Mouse (Mus musculus): Measurements from ENCODE around the gene Ms4a6b. TPM values are rescaled to one million over a fixed set of nuclear protein-coding genes. Genes with fewer than 3 reads are reported as not detected.
"Not testable (repeated sequence)": the region's sequence is repeated elsewhere in the genome, so short reads cannot be mapped to it uniquely, and the experiment has no call there.

Gene Ms4a6b
- polyA plus RNA-seq, 1 experiment from 2014 or later = 1.6 TPM

DNA sequence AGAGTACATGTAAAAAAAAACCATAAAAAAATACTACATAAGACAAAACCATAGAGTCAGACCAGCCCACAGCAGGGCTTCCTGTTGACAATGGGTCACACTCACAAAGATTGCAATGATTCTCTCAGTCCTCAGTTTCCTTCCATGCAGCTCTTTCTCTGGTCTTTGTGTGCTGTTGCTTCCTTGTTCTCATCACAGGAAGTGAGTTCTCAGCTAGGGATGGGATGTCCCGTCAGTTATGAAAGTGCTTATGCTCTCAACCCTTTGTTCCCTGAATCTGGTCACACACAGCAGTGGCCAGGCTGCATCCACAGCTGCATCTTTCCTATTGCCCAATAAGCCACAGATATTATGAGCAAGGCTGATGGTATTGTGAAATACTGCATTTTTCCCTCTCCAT, 2.9 kb upstream of the Ms4a6b start:
- Histone ChIP-seq H3K4me2 (ENCODE audit: low read depth, severe bottlenecking) (no peak overlapping the region), H3K4me3 (ENCODE audit: low read depth, low read length) (no peak overlapping the region), H3K9me3 (ENCODE audit: control insufficient read depth, low read length) (no peaks in the 10 kb centered on the region), H3K36me3 (ENCODE audit: control insufficient read depth, insufficient read depth, low read length) (no peaks in the 10 kb centered on the region), H3K4me1 (ENCODE audit: control insufficient read depth, insufficient read depth, low read length) (no peaks in the 10 kb centered on the region), H3K9ac (ENCODE audit: low read length) (no peak overlapping the region), H3K27ac (replicated peaks; ENCODE audit: low read depth, low read length) (no peak overlapping the region), H3K27me3 (ENCODE audit: control insufficient read depth, insufficient read depth, low read length) (no peaks in the 10 kb centered on the region)
- no peak for ATAC-seq (ENCODE audit: insufficient number of reproducible peaks, low FRiP score, low TSS enrichment, low read depth)
- WGBS = 92% methylated on average over 1 of the region's 1 CpGs
- no peak for DNase-seq (ENCODE audit: low spot score)

DNA sequence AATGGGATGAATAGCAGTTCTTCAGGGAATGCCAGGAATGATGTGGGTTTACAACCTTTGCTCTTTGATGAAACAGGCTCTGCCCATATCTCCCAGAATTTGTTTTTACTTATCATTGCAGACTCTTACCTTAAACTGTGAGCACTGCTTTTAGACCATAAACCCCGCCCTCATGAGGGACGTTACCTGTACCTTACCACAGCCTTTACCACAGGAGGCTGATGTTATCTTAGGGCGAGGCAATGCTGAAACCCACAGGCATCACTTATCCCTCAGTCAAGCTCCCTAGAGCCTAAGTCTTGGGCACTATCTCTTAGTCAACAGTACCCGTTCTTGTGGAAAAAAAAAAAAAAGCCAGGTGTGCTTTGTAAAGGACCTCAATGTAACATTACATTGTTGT, 533 bp downstream of the Ms4a6b start:
- H3K4me2 ChIP-seq (ENCODE audit: low read depth, severe bottlenecking) = no peak overlapping the region
- H3K4me1 ChIP-seq (ENCODE audit: control insufficient read depth, insufficient read depth, low read length) = no peaks in the 10 kb centered on the region
- H3K9ac ChIP-seq (ENCODE audit: low read length) = no peak overlapping the region
- H3K27me3 ChIP-seq (ENCODE audit: control insufficient read depth, insufficient read depth, low read length) = no peaks in the 10 kb centered on the region
- H3K36me3 ChIP-seq (ENCODE audit: control insufficient read depth, insufficient read depth, low read length) = no peaks in the 10 kb centered on the region
- H3K4me3 ChIP-seq (ENCODE audit: low read depth, low read length) = no peak overlapping the region
- no peaks in the 10 kb centered on the region for H3K9me3 ChIP-seq (ENCODE audit: control insufficient read depth, low read length)
- H3K27ac ChIP-seq (replicated peaks; ENCODE audit: low read depth, low read length) = no peak overlapping the region
- DNase-seq (ENCODE audit: low spot score) (no peak), ATAC-seq (ENCODE audit: insufficient number of reproducible peaks, low FRiP score, low TSS enrichment, low read depth) (no peak)
- 78% methylated on average over 4 of the region's 4 CpGs for WGBS

DNA sequence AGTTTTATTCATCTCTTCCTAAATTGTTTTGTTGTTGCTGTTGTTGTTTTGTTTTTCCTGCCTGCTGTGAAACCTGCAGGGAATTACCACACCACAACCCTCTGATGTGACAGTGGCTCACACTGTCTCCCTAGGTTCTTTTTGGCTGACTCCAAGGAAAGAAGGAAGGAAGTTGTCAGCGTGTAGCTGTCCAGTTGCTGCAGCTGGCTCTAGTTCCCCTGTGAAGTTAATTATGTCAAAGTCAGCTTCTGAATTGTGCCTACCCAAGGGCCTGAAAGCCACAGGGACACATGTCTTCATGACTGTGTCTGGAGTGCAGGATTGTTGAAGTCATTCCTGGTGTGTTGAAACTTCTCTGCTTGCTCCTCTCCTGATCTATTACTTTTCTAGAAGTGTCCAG, 1.1 kb downstream of the Ms4a6b start:
- not testable (repeated sequence) for H3K4me3 ChIP-seq (ENCODE audit: low read depth, low read length); H3K4me1 ChIP-seq (ENCODE audit: control insufficient read depth, insufficient read depth, low read length); H3K27me3 ChIP-seq (ENCODE audit: control insufficient read depth, insufficient read depth, low read length); H3K9ac ChIP-seq (ENCODE audit: low read length); H3K9me3 ChIP-seq (ENCODE audit: control insufficient read depth, low read length); DNase-seq (ENCODE audit: low spot score); H3K36me3 ChIP-seq (ENCODE audit: control insufficient read depth, insufficient read depth, low read length); ATAC-seq (ENCODE audit: insufficient number of reproducible peaks, low FRiP score, low TSS enrichment, low read depth); H3K27ac ChIP-seq (replicated peaks; ENCODE audit: low read depth, low read length); H3K4me2 ChIP-seq (ENCODE audit: low read depth, severe bottlenecking)
- 25% methylated on average over 1 of the region's 1 CpGs for WGBS

DNA sequence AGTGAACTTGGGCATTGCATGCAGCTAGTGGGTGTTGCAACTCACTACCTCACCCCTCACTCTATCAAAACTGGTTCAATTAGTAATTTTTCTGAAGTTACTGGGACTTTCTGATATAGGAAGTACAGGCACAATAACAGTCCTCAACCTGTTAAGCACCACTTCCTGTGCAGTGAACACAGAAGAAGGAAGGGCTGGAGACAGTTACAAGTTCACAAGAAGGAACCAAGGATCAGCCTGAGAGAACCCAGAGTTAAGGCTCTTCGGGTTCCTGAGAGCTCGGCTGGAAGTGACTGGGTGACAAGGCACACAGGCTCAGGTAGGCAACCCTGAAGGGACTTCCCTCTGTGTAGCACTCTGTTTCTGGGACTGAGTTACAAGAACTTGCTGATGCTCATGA, 2.0 kb downstream of the Ms4a6b start:
- 82% methylated on average over 2 of the region's 2 CpGs for WGBS
- not testable (repeated sequence) for ATAC-seq (ENCODE audit: insufficient number of reproducible peaks, low FRiP score, low TSS enrichment, low read depth)

DNA sequence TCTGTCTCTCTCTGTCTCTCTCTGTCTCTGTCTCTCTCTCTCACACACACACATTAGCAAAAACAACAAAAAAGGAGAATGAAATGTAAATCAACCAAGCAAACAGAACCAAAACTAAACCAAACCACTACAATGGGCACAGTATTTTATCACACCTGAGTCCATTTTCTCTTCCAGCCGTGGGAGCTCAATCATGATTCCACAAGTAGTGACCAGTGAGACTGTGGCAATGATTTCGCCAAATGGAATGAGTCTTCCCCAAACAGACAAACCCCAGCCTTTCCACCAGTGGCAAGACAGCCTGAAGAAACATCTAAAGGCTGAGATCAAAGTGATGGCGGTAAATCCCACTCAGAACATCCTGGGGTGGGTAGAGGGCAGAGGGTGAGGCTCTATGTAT, 3.8 kb downstream of the Ms4a6b start:
- ATAC-seq (ENCODE audit: insufficient number of reproducible peaks, low FRiP score, low TSS enrichment, low read depth) (no peak), DNase-seq (ENCODE audit: low spot score) (no peak)
- Histone ChIP-seq H3K27ac (replicated peaks; ENCODE audit: low read depth, low read length) (no peak overlapping the region), H3K27me3 (ENCODE audit: control insufficient read depth, insufficient read depth, low read length) (no peaks in the 10 kb centered on the region), H3K9me3 (ENCODE audit: control insufficient read depth, low read length) (no peaks in the 10 kb centered on the region), H3K4me2 (ENCODE audit: low read depth, severe bottlenecking) (no peak overlapping the region), H3K36me3 (ENCODE audit: control insufficient read depth, insufficient read depth, low read length) (no peaks in the 10 kb centered on the region), H3K9ac (ENCODE audit: low read length) (no peak overlapping the region), H3K4me3 (ENCODE audit: low read depth, low read length) (no peak overlapping the region), H3K4me1 (ENCODE audit: control insufficient read depth, insufficient read depth, low read length) (no peaks in the 10 kb centered on the region)
- 87% methylated on average over 3 of the region's 3 CpGs for WGBS

More for the DNA sequence above, 2.0 kb downstream of the Ms4a6b start:
- DNase-seq (ENCODE audit: low spot score); H3K4me3 ChIP-seq (ENCODE audit: low read depth, low read length); H3K9ac ChIP-seq (ENCODE audit: low read length); H3K4me1 ChIP-seq (ENCODE audit: control insufficient read depth, insufficient read depth, low read length); H3K4me2 ChIP-seq (ENCODE audit: low read depth, severe bottlenecking); H3K36me3 ChIP-seq (ENCODE audit: control insufficient read depth, insufficient read depth, low read length); H3K27me3 ChIP-seq (ENCODE audit: control insufficient read depth, insufficient read depth, low read length); H3K9me3 ChIP-seq (ENCODE audit: control insufficient read depth, low read length); H3K27ac ChIP-seq (replicated peaks; ENCODE audit: low read depth, low read length): not testable (repeated sequence)

DNA sequence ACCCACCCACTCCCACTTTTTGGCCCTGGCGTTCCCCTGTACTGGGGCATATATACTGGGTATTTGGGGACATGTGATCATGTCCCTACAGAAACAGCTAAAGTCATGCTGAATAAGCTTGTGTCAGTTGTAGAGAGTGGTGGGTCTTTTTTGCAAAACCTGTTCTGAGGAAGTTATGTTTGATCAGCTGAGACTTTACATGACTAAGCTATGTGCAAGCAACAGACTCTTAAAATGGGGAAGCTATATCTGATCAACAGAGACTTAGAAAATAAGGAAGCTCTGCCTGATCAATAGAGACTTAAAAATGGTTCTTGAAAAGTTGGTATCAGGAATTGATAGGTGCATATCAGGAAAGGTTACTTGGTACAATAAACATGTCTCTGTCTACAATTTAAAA, 17.1 kb downstream of the Ms4a6b start:
- DNase-seq (ENCODE audit: low spot score) = no peak
- ATAC-seq (ENCODE audit: insufficient number of reproducible peaks, low FRiP score, low TSS enrichment, low read depth) = no peak
- Histone ChIP-seq H3K9me3 (ENCODE audit: control insufficient read depth, low read length) (no peaks in the 10 kb centered on the region), H3K36me3 (ENCODE audit: control insufficient read depth, insufficient read depth, low read length) (no peaks in the 10 kb centered on the region), H3K4me3 (ENCODE audit: low read depth, low read length) (no peak overlapping the region), H3K4me1 (ENCODE audit: control insufficient read depth, insufficient read depth, low read length) (no peaks in the 10 kb centered on the region), H3K9ac (ENCODE audit: low read length) (no peak overlapping the region), H3K4me2 (ENCODE audit: low read depth, severe bottlenecking) (no peak overlapping the region), H3K27me3 (ENCODE audit: control insufficient read depth, insufficient read depth, low read length) (no peaks in the 10 kb centered on the region), H3K27ac (replicated peaks; ENCODE audit: low read depth, low read length) (no peak overlapping the region)
- 100% methylated on average over 1 of the region's 1 CpGs for WGBS

DNA sequence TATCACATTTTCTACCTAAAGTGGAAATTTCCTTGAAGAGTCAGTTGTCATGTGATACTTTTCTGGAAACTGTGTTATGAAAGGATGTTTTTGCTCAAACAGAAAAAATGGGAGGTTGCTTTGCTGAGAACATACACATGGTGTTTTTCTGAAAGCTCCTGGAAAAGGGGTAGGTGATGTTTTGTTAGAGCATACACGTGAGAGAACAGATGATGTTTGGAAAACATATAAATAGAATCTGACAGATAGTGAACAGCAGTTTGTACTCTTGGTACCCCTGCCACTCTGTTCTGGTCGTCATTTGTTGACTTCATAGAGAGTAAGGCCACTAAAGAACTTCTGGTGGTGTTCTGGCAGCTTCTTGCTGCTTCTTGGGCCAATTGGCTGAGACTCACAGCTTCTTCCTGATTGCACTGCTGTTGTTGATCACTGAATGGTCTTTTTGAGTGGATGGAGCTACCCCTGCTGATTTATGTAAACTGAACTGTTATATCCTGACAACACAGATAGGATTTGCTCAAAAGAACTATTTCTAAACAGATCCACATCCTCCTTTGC, 17.7 kb downstream of the Ms4a6b start:
- no peak for DNase-seq (ENCODE audit: low spot score)
- H3K4me3 ChIP-seq (ENCODE audit: low read depth, low read length) = no peak overlapping the region
- ATAC-seq (ENCODE audit: insufficient number of reproducible peaks, low FRiP score, low TSS enrichment, low read depth) = no peak
- WGBS = 69% methylated on average over 2 of the region's 2 CpGs
- no peaks in the 10 kb centered on the region for H3K4me1 ChIP-seq (ENCODE audit: control insufficient read depth, insufficient read depth, low read length)
- no peak overlapping the region for H3K9ac ChIP-seq (ENCODE audit: low read length)
- no peak overlapping the region for H3K27ac ChIP-seq (replicated peaks; ENCODE audit: low read depth, low read length)
- H3K36me3 ChIP-seq (ENCODE audit: control insufficient read depth, insufficient read depth, low read length) = no peaks in the 10 kb centered on the region
- no peaks in the 10 kb centered on the region for H3K27me3 ChIP-seq (ENCODE audit: control insufficient read depth, insufficient read depth, low read length)
- no peaks in the 10 kb centered on the region for H3K9me3 ChIP-seq (ENCODE audit: control insufficient read depth, low read length)
- no peak overlapping the region for H3K4me2 ChIP-seq (ENCODE audit: low read depth, severe bottlenecking)

DNA sequence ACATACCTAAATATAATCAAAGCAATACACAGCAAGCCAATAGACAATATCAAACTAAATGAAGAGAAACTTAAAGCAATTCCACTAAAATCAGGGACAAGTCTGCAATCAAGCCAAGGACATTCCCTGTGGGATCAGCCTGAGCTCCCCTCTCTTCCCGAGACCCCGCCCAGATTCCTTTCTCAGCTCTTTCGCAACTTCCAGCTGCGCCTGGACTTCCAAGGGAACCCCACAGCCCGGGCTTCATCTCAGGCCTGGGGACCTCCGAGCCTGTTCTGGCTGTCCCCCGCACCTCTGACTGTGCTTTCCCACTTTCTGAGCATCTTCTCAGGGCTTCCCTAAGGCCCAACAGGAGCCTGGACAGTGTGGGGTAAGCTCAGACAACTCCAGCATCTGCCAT, 20.3 kb downstream of the Ms4a6b start, which contains the start of gene Ms4a4d:
Gene Ms4a4d, plus strand, starts transcription at position 209 of the 400 bp plus-strand sequence.
- Histone ChIP-seq H3K9ac (ENCODE audit: low read length) (no peak within 1 kb of the TSS), H3K4me3 (ENCODE audit: low read depth, low read length) (no peak within 1 kb of the TSS), H3K27ac (replicated peaks; ENCODE audit: low read depth, low read length) (no peak within 1 kb of the TSS), H3K4me2 (ENCODE audit: low read depth, severe bottlenecking) (no peak within 1 kb of the TSS), H3K27me3 (ENCODE audit: control insufficient read depth, insufficient read depth, low read length) (no peaks in the 10 kb centered on the region), H3K36me3 (ENCODE audit: control insufficient read depth, insufficient read depth, low read length) (no peaks in the 10 kb centered on the region), H3K9me3 (ENCODE audit: control insufficient read depth, low read length) (no peaks in the 10 kb centered on the region), H3K4me1 (ENCODE audit: control insufficient read depth, insufficient read depth, low read length) (no peaks in the 10 kb centered on the region)
- ATAC-seq (ENCODE audit: insufficient number of reproducible peaks, low FRiP score, low TSS enrichment, low read depth) (no peak), DNase-seq (ENCODE audit: low spot score) (no peak)
- WGBS = 10% methylated on average over 7 of the region's 7 CpGs

DNA sequence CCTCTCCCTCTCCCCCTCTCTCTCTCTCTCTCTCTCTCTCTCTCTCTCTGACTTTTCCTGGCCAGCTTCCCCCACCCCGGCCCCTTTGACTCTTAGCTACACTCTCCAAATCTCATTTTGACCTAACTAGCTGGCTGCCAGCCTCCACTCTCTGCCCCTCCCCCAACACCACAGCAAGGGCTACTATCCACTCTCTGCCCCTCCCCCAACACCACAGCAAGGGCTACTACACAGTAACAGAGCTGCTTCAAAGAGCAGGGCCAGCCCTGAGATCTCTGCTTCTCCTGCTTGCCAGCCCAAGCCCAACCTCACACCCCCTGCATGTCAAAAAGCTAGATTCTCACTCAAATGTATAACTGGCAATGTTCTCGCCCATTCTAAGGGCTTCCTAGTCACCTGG, 21.0 kb downstream of the Ms4a6b start:
- no peak overlapping the region for H3K4me2 ChIP-seq (ENCODE audit: low read depth, severe bottlenecking)
- 27% methylated on average over 1 of the region's 2 CpGs for WGBS
- H3K27me3 ChIP-seq (ENCODE audit: control insufficient read depth, insufficient read depth, low read length) = no peaks in the 10 kb centered on the region
- H3K9me3 ChIP-seq (ENCODE audit: control insufficient read depth, low read length) = no peaks in the 10 kb centered on the region
- H3K4me1 ChIP-seq (ENCODE audit: control insufficient read depth, insufficient read depth, low read length) = no peaks in the 10 kb centered on the region
- H3K9ac ChIP-seq (ENCODE audit: low read length) = no peak overlapping the region
- no peak overlapping the region for H3K27ac ChIP-seq (replicated peaks; ENCODE audit: low read depth, low read length)
- DNase-seq (ENCODE audit: low spot score) (peak; percentile 43), ATAC-seq (ENCODE audit: insufficient number of reproducible peaks, low FRiP score, low TSS enrichment, low read depth) (0 out of 2 replicates have a peak, but pooled peaks have one; percentile 47)
- H3K36me3 ChIP-seq (ENCODE audit: control insufficient read depth, insufficient read depth, low read length) = no peaks in the 10 kb centered on the region
- H3K4me3 ChIP-seq (ENCODE audit: low read depth, low read length) = no peak overlapping the region

Data from limb, embryonic 11.5 days (tissue).